Mouse (Mus musculus) heart, embryonic 11.5 days (tissue): ENCODE data around the gene Ppl. TPM values are rescaled to one million over a fixed set of nuclear protein-coding genes. Genes with fewer than 3 reads are reported as not detected.

Source experiments
- ATAC-seq: fragments of 200-750 bp; cut with Nextera tagmentation; replicated peaks from 2 replicates; pipeline ENCODE4 v1.8.0; 2017; ENCODE audit warnings: moderate library complexity; ENCODE audit not compliant: insufficient number of reproducible peaks, low FRiP score, low TSS enrichment
- H3K27ac ChIP-seq: fragments of 300-500 bp; sonication (generic); 2 replicates; pipeline ENCODE4 v1.5.1; 2014; ENCODE audit warnings: mild to moderate bottlenecking, low read depth, low read length
- H3K27me3 ChIP-seq: fragments of 300-500 bp; sonication (generic); 2 replicates; pipeline ENCODE4 v1.6.1; 2014; ENCODE audit warnings: mild to moderate bottlenecking, low read length, mixed read lengths; ENCODE audit not compliant: control insufficient read depth, insufficient read depth
- H3K36me3 ChIP-seq: fragments of 300-500 bp; sonication (generic); 2 replicates; pipeline ENCODE4 v1.6.1; 2014; ENCODE audit warnings: mild to moderate bottlenecking, low read length, moderate library complexity, mixed read lengths; ENCODE audit not compliant: control insufficient read depth, insufficient read depth
- H3K4me1 ChIP-seq: fragments of 300-500 bp; sonication (generic); 2 replicates; pipeline ENCODE4 v1.6.1; 2014; ENCODE audit warnings: low read length; ENCODE audit not compliant: control insufficient read depth, insufficient read depth
- H3K4me2 ChIP-seq: fragments of 300-500 bp; sonication (generic); 2 replicates; pipeline ENCODE4 v1.6.1; 2014; ENCODE audit warnings: mild to moderate bottlenecking, moderate library complexity
- H3K4me3 ChIP-seq: fragments of 300-500 bp; sonication (generic); 2 replicates; pipeline ENCODE4 v1.5.1; 2014; ENCODE audit warnings: low read depth, low read length
- H3K9ac ChIP-seq: fragments of 300-500 bp; sonication (generic); 2 replicates; pipeline ENCODE4 v1.6.1; 2014; ENCODE audit warnings: mild to moderate bottlenecking, low read depth, low read length, moderate library complexity
- H3K9me3 ChIP-seq: fragments of 300-500 bp; sonication (generic); replicated peaks from 2 replicates; pipeline ENCODE4 v1.6.1; 2016; ENCODE audit warnings: low read length; ENCODE audit not compliant: control insufficient read depth
- WGBS: fragments of 180-500 bp; shearing (Covaris S2); extraction: QIAGEN DNeasy Blood & Tissue Kit; methylation state at CpG from one replicate; pipeline ENCODE4 v1.1.7; 2014; ENCODE audit not compliant: insufficient replicate concordance; 5-methylcytosine and 5-hydroxymethylcytosine counted together
- polyA plus RNA-seq: library from polyadenylated mRNA; unstranded; fragments of >200 nt; fragmentation: Nextera tagmentation; extraction: Ambion mirVana; gene quantifications from 2 replicates; pipeline ENCODE4 v1.2.1, GENCODE M21; 2014

Gene Ppl
- polyA plus RNA-seq, 1 experiment from 2014 or later, result 1.3 TPM

- H3K9ac ChIP-seq, result peak overlapping the region; percentile 94
- H3K27me3 ChIP-seq, result no peaks in the 10 kb centered on the region
- peak; percentile 65 for ATAC-seq
- H3K4me3 ChIP-seq, result peak overlapping the region; percentile 97
- H3K4me2 ChIP-seq, result peak overlapping the region; percentile 96
- no peaks in the 10 kb centered on the region for H3K9me3 ChIP-seq
- H3K4me1 ChIP-seq, result peaks cover 14% of the 10 kb centered on the region; the same call in 1 of the 2 replicates
- under 1% methylated on average over 38 of the region's 38 CpGs for WGBS
- peak overlapping the region; percentile 72 for H3K27ac ChIP-seq
- peaks cover 16% of the 10 kb centered on the region; the same call in 1 of the 2 replicates for H3K36me3 ChIP-seq
Observed at GRCm38 (mm10) chr16:5049182-5049773, 82.9 kb downstream of the Ppl start.

- ATAC-seq, result no peak
Observed at GRCm38 (mm10) chr16:5045322-5045721, 86.9 kb downstream of the Ppl start.

GRCm38 (mm10) chr16:5036649-5037234 is 95.5 kb downstream of the Ppl start:
- Histone ChIP-seq H3K4me3 (no peak overlapping the region), H3K9ac (no peak overlapping the region), H3K4me2 (no peak overlapping the region), H3K4me1 (no peaks in the 10 kb centered on the region), H3K27ac (no peak overlapping the region), H3K27me3 (no peaks in the 10 kb centered on the region), H3K9me3 (no peaks in the 10 kb centered on the region), H3K36me3 (peaks cover 62% of the 10 kb centered on the region)
- ATAC-seq, result no peak
- WGBS, result 88% methylated on average over 5 of the region's 5 CpGs

More at GRCm38 (mm10) chr16:5045322-5045721, 86.9 kb downstream of the Ppl start:
- Histone ChIP-seq H3K9me3 (no peaks in the 10 kb centered on the region), H3K4me3 (no peak overlapping the region), H3K9ac (no peak overlapping the region), H3K27ac (no peak overlapping the region), H3K4me2 (no peak overlapping the region), H3K27me3 (no peaks in the 10 kb centered on the region), H3K36me3 (peaks cover 20% of the 10 kb centered on the region; the same call in 1 of the 2 replicates), H3K4me1 (peaks cover 9% of the 10 kb centered on the region; the same call in 1 of the 2 replicates)
- WGBS, result 91% methylated on average over 3 of the region's 3 CpGs

Other genes starting within 250 kb of the Ppl start
- 96.8 and 112 TPM in 2 replicates for gene Mgrn1, start 246.2 kb downstream of the Ppl start, polyA plus RNA-seq
- gene Nudt16l1, start 193.7 kb downstream of the Ppl start, polyA plus RNA-seq, result 102 and 106 TPM in 2 replicates
- gene Anks3, start 168.2 kb downstream of the Ppl start, polyA plus RNA-seq, result 28.7 and 31.8 TPM in 2 replicates
- gene Sept12, start 134.6 kb downstream of the Ppl start, polyA plus RNA-seq, result not detected in 2 replicates
- gene Smim22, start 125.1 kb downstream of the Ppl start, polyA plus RNA-seq, result 1.6 and 3.2 TPM in 2 replicates
- 50.1 and 54.4 TPM in 2 replicates for gene Rogdi, start 118.9 kb downstream of the Ppl start, polyA plus RNA-seq
- 58.9 and 88.6 TPM in 2 replicates for gene Glyr1, start 82.6 kb downstream of the Ppl start, polyA plus RNA-seq
- 16.6 and 16.8 TPM in 2 replicates for gene Ubn1, start 82.4 kb downstream of the Ppl start, polyA plus RNA-seq
- gene Sec14l5, start 14.7 kb upstream of the Ppl start, polyA plus RNA-seq, result 0.11 TPM in 1 of 2 replicates, not detected in the other
- 11.3 and 13.0 TPM in 2 replicates for gene Nagpa, start 71.6 kb upstream of the Ppl start, polyA plus RNA-seq
- gene AU021092, start 89.9 kb upstream of the Ppl start, polyA plus RNA-seq, result 0.83 and 1.4 TPM in 2 replicates
- gene Alg1, start 101.2 kb upstream of the Ppl start, polyA plus RNA-seq, result 21.4 and 24.3 TPM in 2 replicates
- gene Eef2kmt, start 123.6 kb upstream of the Ppl start, polyA plus RNA-seq, result 20.5 and 24.9 TPM in 2 replicates